Mouse (Mus musculus) midbrain, embryonic 12.5 days (tissue): ENCODE measurements at regions not wholly inside any gene's neighbourhood (a gene's known extent, or its start where the extent isn't known, plus 50 kb on each side); places are given as distances from the start of the nearest gene placed in this dataset.

Source experiments
- ATAC-seq: fragments of 200-750 bp; cut with Nextera tagmentation; 2 replicates; pipeline ENCODE4 v1.8.0; 2017; ENCODE audit warnings: low read depth, moderate TSS enrichment, moderate library complexity; ENCODE audit not compliant: low FRiP score
- H3K27ac ChIP-seq: fragments of 300-500 bp; sonication (generic); replicated peaks from 2 replicates; pipeline ENCODE4 v1.5.1; 2016; ENCODE audit warnings: mild to moderate bottlenecking
- H3K27me3 ChIP-seq: fragments of 300-500 bp; sonication (generic); 2 replicates; pipeline ENCODE4 v1.6.1; 2016; ENCODE audit warnings: mild to moderate bottlenecking
- H3K36me3 ChIP-seq: fragments of 300-500 bp; sonication (generic); 2 replicates; pipeline ENCODE4 v1.6.1; 2016
- H3K4me1 ChIP-seq: fragments of 300-500 bp; sonication (generic); 2 replicates; pipeline ENCODE4 v1.6.1; 2016
- H3K4me2 ChIP-seq: fragments of 300-500 bp; sonication (generic); replicated peaks from 2 replicates; pipeline ENCODE4 v1.6.1; 2016; ENCODE audit warnings: mild to moderate bottlenecking, moderate library complexity
- H3K4me3 ChIP-seq: fragments of 300-500 bp; sonication (generic); 2 replicates; pipeline ENCODE4 v1.5.1; 2016; ENCODE audit warnings: mild to moderate bottlenecking
- H3K9ac ChIP-seq: fragments of 300-500 bp; sonication (generic); replicated peaks from 2 replicates; pipeline ENCODE4 v1.6.1; 2016; ENCODE audit warnings: mild to moderate bottlenecking, moderate library complexity
- H3K9me3 ChIP-seq: fragments of 300-500 bp; sonication (generic); 2 replicates; pipeline ENCODE4 v1.6.1; 2016; ENCODE audit warnings: mild to moderate bottlenecking
- WGBS: fragments of 180-500 bp; shearing (Covaris S2); methylation state at CpG from one replicate; pipeline ENCODE4 v1.1.7; 2016; 5-methylcytosine and 5-hydroxymethylcytosine counted together

DNA sequence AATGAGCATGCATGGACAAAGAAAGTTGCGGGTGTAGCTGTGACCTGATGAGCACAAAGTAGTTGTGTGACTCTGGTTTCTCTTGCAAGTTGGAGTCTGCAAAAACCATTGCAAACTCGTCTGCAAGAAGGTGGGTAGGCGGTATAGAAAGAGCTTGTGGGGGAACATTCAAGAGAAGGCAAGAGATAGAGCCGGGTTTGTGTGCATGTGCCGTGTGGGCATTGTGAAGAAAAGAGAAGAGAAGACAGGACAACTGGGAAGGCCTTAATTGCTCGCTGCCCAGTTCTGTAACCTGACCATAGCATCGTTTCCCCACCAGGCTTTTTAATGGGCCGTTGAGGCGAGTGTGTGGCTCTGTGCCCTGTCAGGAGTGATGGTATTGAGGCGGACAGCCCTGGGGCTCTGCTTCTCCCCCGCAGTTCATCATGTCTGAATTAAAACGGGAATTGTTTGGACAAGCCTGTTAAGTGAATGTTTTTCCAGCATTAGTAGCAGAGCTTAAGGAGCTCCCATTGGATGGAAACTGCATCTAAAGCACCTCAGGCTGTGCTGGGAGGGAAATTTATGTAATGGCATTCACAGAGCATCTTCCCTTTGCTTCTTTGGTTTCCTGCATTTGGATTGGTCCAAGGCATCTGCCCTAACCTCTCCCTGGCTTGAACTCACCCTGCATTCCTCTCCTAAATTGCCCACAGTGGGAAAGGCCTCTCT is 163.1 kb downstream of the Brinp2 start:
- 56% methylated on average over 12 of the region's 12 CpGs for WGBS
- Histone ChIP-seq H3K27ac (no peak overlapping the region), H3K36me3 (no peaks in the 10 kb centered on the region), H3K4me2 (no peak overlapping the region), H3K4me1 (0 out of 2 replicates have a peak, but pooled peaks cover 7% of the 10 kb centered on the region), H3K4me3 (no peak overlapping the region), H3K27me3 (no peaks in the 10 kb centered on the region), H3K9me3 (no peaks in the 10 kb centered on the region), H3K9ac (no peak overlapping the region)
- ATAC-seq: peak; percentile 78

DNA sequence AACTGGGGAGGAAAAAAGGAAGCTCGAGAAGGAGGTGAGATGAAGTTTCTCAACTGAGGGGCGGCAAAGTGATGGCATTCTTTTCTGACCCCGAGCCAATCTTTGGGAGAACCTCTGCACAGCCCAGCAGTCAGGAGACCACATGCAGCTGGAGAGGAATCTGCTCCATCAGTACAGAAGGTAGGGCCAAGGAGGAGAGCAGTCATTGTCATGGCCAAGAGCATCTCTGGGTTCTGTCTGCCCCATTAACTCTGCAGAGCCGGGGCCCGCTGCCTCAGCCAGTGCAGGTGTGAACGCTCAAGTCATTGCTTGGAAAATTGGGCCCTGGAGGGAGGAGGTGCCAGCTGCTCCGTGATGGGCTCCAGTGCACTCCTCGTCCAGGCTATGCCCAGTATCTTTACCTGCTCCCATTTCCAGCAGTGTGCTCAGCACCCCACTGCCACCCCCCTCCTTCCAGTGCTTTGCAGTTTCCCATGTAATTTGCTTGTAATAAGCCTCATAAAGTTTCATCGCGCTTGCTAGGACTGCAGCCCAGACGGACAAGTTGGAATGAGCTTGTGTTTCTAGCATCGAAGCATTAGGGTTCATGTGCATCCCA is 162.1 kb downstream of the Brinp2 start:
- Histone ChIP-seq H3K4me2 (no peak overlapping the region), H3K27ac (no peak overlapping the region), H3K36me3 (no peaks in the 10 kb centered on the region), H3K4me3 (no peak overlapping the region), H3K27me3 (no peaks in the 10 kb centered on the region), H3K4me1 (0 out of 2 replicates have a peak, but pooled peaks cover 7% of the 10 kb centered on the region), H3K9ac (no peak overlapping the region), H3K9me3 (no peaks in the 10 kb centered on the region)
- 87% methylated on average over 12 of the region's 12 CpGs for WGBS
- ATAC-seq: no peak
